Mouse (Mus musculus) mature B cell (primary cell): ENCODE measurements around the gene Stfa2.
"Not testable (repeated sequence)": the region's sequence is repeated elsewhere in the genome, so short reads cannot be mapped to it uniquely, and the experiment has no call there.

ENCODE experiments used
- in situ Hi-C: fragments of 300-500 bp; cut with MboI; formaldehyde crosslinking; loops from 2 replicates; pipeline ENCODE4 v1.14.3; 2019

The Stfa2 gene

DNA sequence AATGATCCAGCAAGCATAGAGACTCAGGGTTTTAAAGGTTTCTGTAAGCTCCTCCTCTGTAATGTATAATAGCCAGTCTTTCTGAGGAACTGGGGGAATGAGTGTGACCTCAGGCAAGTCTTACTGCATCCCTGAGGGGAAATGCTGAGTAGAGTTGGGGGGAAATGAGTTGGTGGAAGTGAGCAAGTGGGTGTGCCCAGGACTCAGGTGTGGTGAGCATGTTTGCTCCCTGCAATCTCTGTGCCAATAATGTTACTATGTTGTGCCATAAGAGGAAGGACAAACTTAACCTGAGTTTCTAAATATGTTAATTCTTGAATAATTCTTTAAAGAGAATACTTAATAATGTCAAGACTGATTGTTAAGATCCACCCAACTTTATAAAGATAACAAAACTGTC is at the start of gene Stfa2:
Gene Stfa2, minus strand, starts transcription at position 101 of the 400 bp plus-strand sequence.
- in situ Hi-C loops, result no loop called here

DNA sequence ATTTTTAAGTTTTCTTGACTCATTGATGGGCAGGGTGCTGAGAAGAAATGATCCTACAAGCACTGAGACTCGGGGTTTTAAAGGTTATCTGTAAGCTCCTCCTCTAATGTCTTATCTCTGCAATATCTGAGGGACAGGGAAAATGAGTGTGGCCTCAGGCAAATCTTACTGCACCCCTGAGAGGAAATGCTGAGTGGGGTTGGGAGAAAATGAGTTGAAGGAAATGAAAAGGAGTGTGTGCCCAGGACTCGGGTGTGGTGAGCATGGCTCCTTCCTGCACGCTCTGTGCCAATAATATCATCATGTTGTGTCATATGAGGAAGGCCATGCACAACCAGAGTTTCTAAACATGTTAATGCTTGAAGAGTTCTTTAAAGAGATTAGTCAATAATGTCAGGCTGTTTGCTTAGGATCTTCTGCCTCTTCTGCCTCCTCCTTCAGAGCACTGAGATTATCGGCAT is 47.1 kb upstream of the Stfa2 start, which contains the start of gene Stfa3:
Gene Stfa3, minus strand, starts transcription at position 51 of the 461 bp plus-strand sequence.
- in situ Hi-C loops, result loop anchor here (25.0 kb wide), 1 partner anchor 557 kb away; the partner anchor contains the start of gene Polq

DNA sequence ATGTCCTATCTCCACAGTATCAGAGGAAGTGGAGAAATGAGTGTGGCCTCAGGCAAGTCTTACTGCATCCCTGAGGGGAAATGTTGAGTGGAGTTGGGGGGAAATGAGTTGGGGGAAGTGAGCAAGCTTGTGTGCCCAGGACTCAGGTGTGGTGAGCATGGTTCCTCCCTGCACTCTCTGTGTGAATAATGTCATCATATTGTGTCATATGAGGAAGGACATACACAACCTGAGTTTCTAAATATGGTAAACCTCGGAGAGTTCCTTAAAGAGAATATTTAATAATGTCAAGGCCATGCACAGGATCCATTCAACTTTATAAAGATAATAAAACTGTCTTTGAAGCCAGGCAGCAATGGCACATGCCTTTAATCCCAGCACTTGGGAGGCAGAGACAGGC is 12.7 kb upstream of the Stfa2 start:
- in situ Hi-C loops, result not testable (repeated sequence)

GRCm38 (mm10) chr16:36389060-36389459 is 19.2 kb downstream of the Stfa2 start:
- in situ Hi-C loops, result no loop called here

DNA sequence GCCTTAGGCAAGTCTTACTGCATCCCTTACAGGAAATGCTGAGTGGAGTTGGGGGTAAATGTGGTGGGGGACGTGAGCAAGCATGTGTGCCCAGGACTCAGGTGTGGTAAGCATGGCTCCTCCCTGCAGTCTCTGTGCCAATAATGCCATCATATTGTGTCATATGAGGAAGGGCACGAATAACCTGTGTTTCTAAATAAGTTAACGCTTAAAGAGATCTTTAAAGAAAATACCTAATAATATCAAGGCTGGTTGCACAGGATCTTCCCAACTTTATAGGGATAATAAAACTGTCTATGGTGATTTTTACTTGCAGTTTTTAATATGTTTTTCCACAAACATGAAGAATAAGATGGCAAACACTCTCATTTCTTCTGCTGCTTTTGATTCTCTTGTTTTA is 40.6 kb downstream of the Stfa2 start, which contains the start of gene BC100530:
Gene BC100530, minus strand, starts transcription at position 101 of the 400 bp plus-strand sequence.
- in situ Hi-C loops, result not testable (repeated sequence)
